Mouse (Mus musculus) WW6 (cell line): ENCODE measurements at regions not wholly inside any gene's neighbourhood (a gene's known extent, or its start where the extent isn't known, plus 50 kb on each side); places are given as distances from the start of the nearest gene placed in this dataset.
"Not testable (repeated sequence)": the region's sequence is repeated elsewhere in the genome, so short reads cannot be mapped to it uniquely, and the experiment has no call there.

Source experiments
- DNase-seq: peaks from one replicate; pipeline ENCODE4 v3.0.0-alpha.2; 2013; ENCODE audit warnings: low read depth, low spot score

DNA sequence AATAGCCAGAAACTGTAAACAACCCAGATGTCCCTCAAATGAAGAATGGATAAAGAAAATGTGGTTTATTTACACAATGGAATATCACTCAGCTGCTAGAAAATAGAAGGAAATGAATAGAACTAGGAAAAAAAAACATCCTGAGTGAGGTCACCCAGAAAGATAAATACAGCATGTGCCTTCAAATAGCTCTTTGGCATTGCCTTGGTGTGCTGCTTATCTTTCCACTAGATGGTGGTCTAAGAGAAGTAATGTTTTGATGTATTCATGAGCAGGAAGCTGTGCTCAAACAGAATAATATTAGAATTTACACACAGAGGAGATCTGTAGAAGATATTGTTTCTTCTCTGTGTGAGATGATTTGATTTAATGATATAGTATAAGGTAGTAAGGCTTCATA is 78.8 kb downstream of the Zfp619 start:
- DNase-seq = no peak

- DNase-seq = no peak
These were observed 96.2 kb downstream of the Zfp619 start for GRCm38 (mm10) chr7:39613767-39614166.

DNA sequence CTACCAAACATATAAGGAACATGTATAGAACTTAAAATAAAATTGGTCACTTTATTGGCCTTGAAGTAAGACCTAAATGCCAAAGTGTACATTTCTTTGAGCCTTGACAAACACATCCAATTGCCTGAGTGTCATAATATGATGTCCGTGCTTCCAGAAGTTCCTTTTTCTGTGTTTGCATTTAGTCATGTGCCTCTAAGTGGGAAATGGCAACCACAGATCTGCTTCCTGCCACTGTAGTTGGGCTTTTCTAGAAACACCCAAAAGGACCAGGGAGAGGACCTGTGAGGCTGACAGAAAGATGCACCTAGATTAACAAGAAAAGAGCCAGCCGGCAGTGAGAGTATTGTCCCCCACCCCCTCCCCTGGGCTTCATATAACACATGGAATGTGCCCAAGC is 97.5 kb downstream of the Zfp619 start:
- no peak for DNase-seq

GRCm38 (mm10) chr7:39621796-39622195 is 104.2 kb downstream of the Zfp619 start:
- DNase-seq = peak; percentile 4

GRCm38 (mm10) chr7:39632836-39633235 is 115.3 kb downstream of the Zfp619 start:
- DNase-seq = no peak

GRCm38 (mm10) chr7:39642333-39642732 is 124.8 kb downstream of the Zfp619 start:
- no peak for DNase-seq

DNA sequence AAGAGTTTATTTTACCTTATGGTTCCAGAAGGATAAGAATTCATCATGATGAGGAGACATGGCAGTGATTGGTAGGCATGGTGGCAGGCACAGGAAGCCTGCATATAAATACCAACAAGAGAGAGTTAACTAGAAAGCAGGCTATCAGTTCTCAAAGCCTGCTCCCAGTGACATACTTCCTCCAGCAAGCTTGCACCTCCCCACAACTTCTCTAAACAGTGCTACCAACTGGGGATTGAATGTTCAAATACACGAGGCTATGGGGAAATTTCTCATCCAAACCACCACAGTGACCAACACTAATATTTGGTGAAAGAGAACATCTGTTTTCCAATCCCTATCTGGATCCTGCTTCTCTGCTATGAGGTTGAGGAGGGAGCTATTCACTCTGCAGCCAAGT is 125.8 kb downstream of the Zfp619 start:
- DNase-seq = no peak

DNA sequence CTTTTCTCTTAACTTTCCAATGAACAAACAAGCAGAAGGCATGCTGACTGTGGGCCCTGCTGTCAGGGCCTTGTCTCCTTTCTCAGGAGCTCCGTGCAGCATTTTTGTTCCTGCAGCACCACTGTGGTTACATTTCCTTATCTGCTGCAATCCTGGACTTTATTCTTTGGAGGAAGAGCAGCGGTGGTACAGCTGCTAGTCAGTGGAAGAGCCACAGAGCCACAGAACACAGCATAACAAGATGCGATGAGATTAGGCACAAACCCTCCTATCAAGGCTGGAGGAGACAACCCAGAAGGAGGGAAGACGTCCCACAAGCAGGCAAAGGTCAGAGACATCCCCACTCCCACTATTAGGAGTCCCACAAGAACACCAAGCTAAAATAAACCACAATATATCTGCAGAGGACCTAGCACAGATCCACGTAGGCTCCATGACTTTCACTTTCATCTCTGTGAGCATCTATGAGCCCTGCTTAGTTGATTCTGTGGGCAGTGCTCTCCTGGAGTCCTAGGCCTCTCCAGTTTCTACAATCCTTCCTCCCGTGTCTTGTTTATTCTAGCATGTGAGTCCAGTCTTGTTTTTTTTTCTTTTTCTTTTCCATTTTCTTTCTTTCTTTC is 133.0 kb downstream of the Zfp619 start:
- DNase-seq = no peak

DNA sequence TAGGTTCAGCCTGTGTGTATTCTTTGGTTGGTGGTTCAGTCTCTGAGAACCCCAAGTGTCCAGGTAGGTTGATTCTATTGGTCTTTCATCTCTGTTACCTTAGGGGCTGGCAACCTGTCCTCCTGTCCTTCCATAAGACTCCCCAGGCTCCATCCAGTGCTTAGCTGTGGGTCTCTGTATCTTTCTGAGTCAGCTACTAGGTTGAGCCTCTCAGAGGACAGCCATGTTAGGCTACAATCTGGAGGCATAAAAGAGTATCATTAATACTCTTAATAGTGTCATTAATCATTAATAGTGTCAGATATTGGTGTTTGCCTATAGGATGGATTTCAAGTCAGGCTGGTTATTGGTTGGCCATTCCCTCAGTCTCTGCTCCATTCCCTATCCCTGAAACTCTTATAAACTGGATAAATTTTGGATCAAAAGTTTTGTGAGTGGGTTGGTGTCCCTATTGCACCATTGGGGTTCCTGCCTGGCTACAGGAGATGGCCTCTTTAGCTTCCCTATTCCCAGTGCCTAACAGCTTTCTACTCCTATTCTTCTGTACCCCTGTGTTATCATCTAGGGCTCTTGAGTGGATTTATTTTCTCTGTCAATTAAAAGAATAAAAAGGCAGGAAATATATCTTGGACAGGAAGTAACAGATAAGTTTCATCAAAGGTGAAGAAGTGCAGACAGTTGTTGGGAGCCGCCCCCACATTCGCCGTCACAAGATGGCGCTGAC is 137.2 kb downstream of the Zfp619 start:
- no peak for DNase-seq

DNA sequence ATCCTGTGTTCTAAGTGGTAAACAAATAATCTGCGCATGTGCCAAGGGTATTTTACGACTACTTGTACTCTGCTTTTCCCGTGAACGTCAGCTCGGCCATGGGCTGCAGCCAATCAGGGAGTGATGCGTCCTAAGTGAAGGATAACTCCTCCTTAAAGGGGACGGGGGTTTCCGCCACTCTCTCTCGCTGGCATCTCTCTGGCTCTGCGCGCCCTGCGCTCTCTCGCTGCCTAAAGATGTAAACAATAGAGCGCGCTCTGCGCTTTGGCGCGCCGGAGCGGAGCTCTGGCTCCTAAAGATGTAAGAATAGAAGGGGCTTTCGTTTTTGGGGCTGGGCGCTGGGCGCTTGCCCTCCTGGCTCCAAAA is 137.7 kb downstream of the Zfp619 start:
- not testable (repeated sequence) for DNase-seq

- DNase-seq = no peak
These were observed 138.3 kb downstream of the Zfp619 start for GRCm38 (mm10) chr7:39655709-39656397.

DNA sequence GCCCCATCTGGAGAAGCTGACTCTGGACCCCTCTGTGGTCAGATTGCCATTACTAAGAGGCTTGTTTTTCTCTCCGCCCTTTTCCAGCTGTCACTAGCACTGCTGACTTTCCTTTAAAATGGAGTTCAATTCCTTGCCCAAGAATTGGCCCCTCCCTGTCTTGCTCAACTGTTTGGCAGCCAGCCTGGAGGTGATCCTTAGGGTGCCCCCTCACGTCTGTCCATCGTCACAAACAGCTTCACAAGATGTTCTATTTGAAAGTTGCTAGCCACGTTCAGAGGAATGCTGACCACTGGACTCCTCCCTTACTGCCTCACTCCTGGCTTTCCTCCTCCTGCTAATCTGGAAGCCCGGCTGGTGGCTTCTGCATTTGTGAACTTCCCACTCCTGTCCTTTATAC is 142.0 kb downstream of the Zfp619 start:
- DNase-seq = no peak

GRCm38 (mm10) chr7:39675124-39675846 is 157.7 kb downstream of the Zfp619 start:
- DNase-seq = no peak

DNA sequence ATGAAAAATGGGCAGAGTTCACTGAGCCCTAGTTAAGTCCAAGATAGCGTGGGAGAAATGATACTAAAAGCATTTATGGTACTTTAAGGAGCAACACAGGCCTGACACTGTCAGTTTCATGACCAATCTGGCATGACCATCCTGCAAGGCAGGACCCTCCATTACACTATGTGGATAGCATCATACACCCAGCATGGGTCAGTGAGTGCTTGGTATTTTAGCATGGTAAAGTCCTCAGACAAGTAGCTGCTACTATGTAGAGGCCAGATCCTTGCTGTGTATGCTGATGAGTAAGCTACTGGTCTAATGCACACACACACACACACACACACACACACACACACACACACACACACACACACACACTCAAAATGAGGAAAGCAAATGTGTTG is 158.3 kb downstream of the Zfp619 start:
- DNase-seq = no peak

DNA sequence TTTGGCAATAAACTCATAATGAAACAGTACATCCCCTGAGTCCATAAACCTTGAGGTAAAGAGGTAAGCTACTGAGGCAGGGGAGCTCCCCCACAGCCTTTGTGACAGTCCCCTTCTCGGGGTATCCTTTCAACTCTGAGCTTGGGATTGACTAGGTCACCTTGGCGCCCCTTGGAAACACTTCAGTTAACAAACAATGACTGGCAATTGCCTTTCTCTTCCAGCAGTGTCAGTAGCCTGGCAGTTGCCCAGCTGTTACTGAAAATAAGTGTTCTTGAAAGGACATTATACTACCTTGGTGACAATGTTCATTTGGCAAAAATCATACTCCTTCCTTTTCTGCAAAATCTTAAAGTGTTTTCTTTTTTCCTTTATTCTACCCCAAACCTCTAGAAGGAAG is 162.8 kb downstream of the Zfp619 start:
- no peak for DNase-seq

GRCm38 (mm10) chr7:39696589-39696988 is 179.0 kb downstream of the Zfp619 start:
- DNase-seq = no peak

DNA sequence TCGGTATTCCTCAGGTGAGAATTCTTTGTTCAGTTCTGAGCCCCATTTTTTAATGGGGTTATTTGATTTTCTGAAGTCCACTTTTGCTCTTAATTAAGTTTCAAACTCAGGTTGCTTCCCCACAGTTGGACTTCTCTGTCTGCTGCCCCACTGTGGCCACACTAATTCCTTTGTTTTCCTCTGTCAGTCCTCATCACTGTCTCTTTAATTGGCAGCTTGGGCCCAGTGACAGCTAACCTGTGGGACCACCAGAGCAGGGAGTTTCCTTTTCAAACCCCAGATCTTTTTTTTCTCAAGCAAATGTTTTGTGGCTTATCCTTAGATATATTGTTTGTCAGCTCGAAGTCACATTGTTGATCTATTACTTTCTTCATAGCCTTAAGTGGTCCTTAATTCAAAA is 183.9 kb downstream of the Zfp619 start:
- no peak for DNase-seq

GRCm38 (mm10) chr7:39705118-39706095 is 187.8 kb downstream of the Zfp619 start:
- no peak for DNase-seq

DNA sequence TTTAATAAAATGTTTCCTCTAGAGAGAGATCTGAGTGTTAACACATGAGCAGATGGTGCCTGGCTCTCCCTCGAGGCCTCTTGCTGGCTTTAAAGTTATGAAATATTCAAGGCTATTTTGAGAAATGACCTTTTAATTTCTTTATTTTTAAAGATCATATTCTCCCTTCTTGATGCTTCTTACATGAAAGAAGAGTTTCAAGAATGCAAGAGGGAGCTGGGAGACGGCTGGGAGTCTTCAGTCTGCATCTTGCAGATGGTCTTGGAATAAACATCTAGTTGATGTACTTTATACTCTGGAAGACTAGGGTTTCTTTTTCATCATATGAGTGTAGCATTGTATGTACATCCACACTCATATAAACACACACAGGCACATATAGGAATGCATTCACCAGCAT is 189.0 kb downstream of the Zfp619 start:
- no peak for DNase-seq

DNA sequence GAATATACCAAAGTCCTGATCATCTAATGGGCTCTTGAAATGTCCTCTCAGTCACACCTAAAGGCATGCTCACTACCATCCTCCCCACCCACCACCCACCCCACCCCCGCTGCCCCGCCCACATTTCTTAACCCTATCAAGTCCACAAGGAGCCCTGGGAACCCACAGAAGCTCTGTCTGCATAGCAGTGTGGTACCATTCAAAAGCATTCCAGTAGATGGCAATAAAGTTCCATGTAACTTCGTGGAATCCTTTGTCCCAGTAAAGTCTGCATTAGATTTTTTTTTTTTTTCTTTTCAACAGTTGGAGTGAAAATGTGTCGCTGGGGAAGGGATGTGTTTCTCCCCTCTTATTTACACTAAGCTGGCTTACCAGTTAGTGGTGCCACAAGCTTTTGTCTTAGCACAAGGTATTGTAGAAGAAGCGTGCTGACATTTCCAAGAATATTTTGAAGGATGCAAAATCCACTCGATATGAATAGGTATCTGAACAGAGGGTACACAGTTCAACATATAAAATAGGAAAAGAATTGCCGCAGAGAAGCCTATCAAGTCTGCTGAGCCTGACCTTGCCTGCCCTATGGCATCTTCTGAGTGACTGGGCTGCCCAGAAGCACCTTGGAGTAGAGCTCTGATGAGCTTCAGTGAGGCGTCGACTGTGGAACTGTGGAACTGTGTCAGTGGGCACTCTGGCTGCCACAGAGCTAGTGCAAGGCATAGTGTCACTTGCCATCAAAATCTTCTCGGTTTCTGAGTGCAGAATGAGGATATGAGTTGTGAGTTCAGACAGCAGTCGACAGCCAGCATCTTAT is 199.0 kb downstream of the Zfp619 start:
- DNase-seq = no peak
